Mouse (Mus musculus) T-cell, adult 2 months (primary cell): Measurements from ENCODE around the gene 4930447F04Rik.

Experiments used
- DNase-seq: peaks from one replicate; pipeline ENCODE4 v3.0.0; 2022; ENCODE audit warnings: low spot score

Gene 4930447F04Rik

DNA sequence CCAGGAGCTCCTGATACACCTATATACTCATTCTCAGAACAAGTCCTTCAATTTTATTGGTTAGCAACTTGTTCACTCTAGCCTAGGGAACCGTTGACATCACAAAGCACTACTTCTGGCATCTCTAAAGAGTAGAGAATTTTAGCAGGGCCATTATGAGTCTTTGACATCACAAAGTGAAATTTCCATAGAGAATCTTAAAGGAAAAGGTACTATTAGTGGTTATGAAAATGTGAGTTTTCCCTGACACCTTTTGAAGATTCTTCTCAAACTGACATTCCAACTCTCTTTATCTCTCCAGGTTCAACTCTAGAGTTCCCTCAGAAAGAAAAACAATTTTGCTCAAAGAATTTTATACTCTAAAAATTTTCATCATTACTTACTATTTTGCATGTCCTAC lies at the start of gene 4930447F04Rik:
Gene 4930447F04Rik (minus strand): TSS at position 101 of the 400 bp plus-strand sequence.
- DNase-seq, result no peak
